Mouse (Mus musculus): Measurements from ENCODE around the gene Itpk1.

- no peak for TF ChIP-seq POLR2A (IDR thresholded peaks at IDR 0.05; ENCODE audit: borderline replicate concordance, insufficient read depth, low read length)
- no peak for TF ChIP-seq CTCF (IDR thresholded peaks at IDR 0.05; ENCODE audit: borderline replicate concordance, insufficient read depth, low read depth, low read length)
Measured at GRCm38 (mm10) chr12:102540278-102540677, 164.5 kb downstream of the Itpk1 start.

Data from cerebellum, adult 2 months (tissue).